Mouse (Mus musculus) spleen, adult 2 months (tissue): Measurements from ENCODE around the gene Shbg. TPM values are rescaled to one million over a fixed set of nuclear protein-coding genes. Genes with fewer than 3 reads are reported as not detected.
A peak's percentile ranks its signal among the peaks of the same experiment; 100 is the strongest.

Source experiments
- DNase-seq, 2 experiments: peaks; one replicate each; pipeline versions ENCODE4 v3.0.0 to v3.0.0-alpha.2; 2012 to 2021; ENCODE audit warnings: low spot score in 2 of 2, low read depth in 1 of 2
- H3K27ac ChIP-seq: fragments of 200-500 bp; 2 replicates; pipeline ENCODE4 v1.5.1; 2012; ENCODE audit warnings: low read length, inconsistent platforms; ENCODE audit not compliant: insufficient read depth
- H3K27me3 ChIP-seq: fragments of 200-500 bp; 2 replicates; pipeline ENCODE4 v1.6.1; 2012; ENCODE audit warnings: mild to moderate bottlenecking, moderate library complexity, low read length, inconsistent platforms; ENCODE audit not compliant: control insufficient read depth, insufficient read depth
- H3K36me3 ChIP-seq: fragments of 200-500 bp; 2 replicates; pipeline ENCODE4 v1.6.1; 2012; ENCODE audit warnings: mild to moderate bottlenecking, low read length, inconsistent platforms; ENCODE audit not compliant: control insufficient read depth, insufficient read depth
- H3K4me1 ChIP-seq: fragments of 200-500 bp; 2 replicates; pipeline ENCODE4 v1.6.1; 2011; ENCODE audit warnings: inconsistent platforms; ENCODE audit not compliant: control insufficient read depth, insufficient read depth, insufficient read length
- H3K4me3 ChIP-seq: fragments of 200-500 bp; 2 replicates; pipeline ENCODE4 v1.5.1; 2011; ENCODE audit warnings: mild to moderate bottlenecking, inconsistent platforms; ENCODE audit not compliant: insufficient read depth, insufficient read length; ENCODE audit errors: extremely low read depth
- CTCF ChIP-seq: fragments of 200-500 bp; IDR thresholded peaks from 2 replicates; pipeline ENCODE4 v1.5.1; 2011; ENCODE audit warnings: mild to moderate bottlenecking, inconsistent platforms; ENCODE audit not compliant: insufficient read depth, insufficient read length, insufficient replicate concordance; ENCODE audit errors: extremely low read depth
- POLR2A ChIP-seq: fragments of 200-500 bp; IDR thresholded peaks from 2 replicates; pipeline ENCODE4 v1.6.1; 2011; ENCODE audit warnings: low read depth, low read length, inconsistent platforms
- WGBS: fragments of 180-500 bp; shearing (Covaris S2); methylation state at CpG from one replicate; pipeline ENCODE4 v1.1.7; 2018; 5-methylcytosine and 5-hydroxymethylcytosine counted together
- polyA plus RNA-seq: library from polyadenylated mRNA; depleted of rRNA; stranded (reverse); fragments of >200 nt; gene quantifications from 2 replicates; pipeline ENCODE4 v1.2.3, GENCODE M21; 2012

Shbg gene
- polyA plus RNA-seq, 1 experiment: not detected

DNA sequence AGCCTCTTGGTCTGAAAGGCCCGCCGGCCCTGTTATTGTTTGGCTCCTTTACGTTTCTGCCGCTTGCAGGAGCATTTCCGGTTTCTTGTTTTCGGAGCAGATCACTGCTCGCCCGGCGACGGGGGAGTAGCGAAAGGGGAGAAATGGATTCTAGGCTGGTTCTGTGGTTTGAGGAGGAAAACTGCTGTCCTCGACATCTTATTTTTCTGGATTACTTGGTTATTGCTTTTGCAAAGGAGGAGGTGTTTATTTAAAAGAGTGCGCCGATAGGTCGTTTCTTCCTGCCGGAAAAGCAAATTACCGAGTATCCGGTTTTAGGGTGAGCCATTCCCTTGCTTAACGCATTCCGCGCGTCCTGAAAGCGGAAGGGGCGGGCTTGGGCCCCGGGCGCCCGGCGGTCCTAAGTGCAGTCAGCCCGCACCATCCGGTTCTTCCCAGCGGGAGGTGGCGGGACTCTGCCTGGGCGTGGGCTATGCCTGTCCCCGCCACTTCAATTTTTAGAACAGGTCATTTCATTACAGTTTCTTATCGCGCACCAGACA is 36.5 kb downstream of the Shbg start:
- H3K36me3 ChIP-seq: no peaks in the 10 kb centered on the region
- under 1% methylated on average over 36 of the region's 36 CpGs for WGBS
- peaks cover 15% of the 10 kb centered on the region; the same call in 1 of the 2 replicates for H3K4me1 ChIP-seq
- peak overlapping the region; percentile 94 for H3K27ac ChIP-seq
- DNase-seq: peak; percentile 73 to 83
- H3K27me3 ChIP-seq: no peaks in the 10 kb centered on the region
- H3K4me3 ChIP-seq: peak overlapping the region; percentile 77
- no peak for TF ChIP-seq CTCF

DNA sequence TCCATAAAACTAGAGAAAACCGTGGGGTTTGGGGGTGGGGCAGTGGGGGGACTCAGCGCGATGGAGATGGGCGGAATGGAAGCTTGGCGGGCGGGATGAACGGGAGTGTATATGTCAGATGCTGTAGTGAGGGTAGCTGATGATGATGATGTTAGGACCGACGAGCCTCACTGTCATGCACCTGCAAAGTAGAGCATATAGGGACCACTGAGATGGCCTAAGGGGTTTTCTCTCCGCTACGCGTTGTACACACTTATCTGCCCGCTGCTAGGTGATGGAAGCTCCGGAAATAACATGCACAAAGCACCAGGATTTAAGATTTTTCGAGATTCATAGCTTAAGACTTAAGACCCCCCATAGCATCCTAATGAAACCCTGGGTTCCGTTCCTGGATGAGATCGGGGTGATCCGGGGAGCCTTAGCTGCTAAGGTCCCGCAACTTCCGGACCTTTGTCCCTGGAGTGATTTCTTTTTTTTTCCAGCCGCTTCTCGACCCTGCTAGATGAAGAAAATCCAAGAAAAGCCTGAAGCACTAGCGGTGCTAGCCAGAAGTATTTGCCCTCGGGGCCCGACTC is 37.0 kb downstream of the Shbg start:
- under 1% methylated on average over 25 of the region's 25 CpGs for WGBS
- Histone ChIP-seq H3K27me3 (no peaks in the 10 kb centered on the region), H3K27ac (peak overlapping the region; percentile 94), H3K36me3 (no peaks in the 10 kb centered on the region), H3K4me1 (peaks cover 10% of the 10 kb centered on the region; the same call in 1 of the 2 replicates), H3K4me3 (peak overlapping the region; percentile 77)
- TF ChIP-seq POLR2A (no peak), CTCF (no peak)
- peak in 1 of 2 experiments; percentile 11 for DNase-seq

- 1% methylated on average over 13 of the region's 13 CpGs for WGBS
- Histone ChIP-seq H3K4me1 (peaks cover 10% of the 10 kb centered on the region; the same call in 1 of the 2 replicates), H3K36me3 (no peaks in the 10 kb centered on the region), H3K27me3 (no peaks in the 10 kb centered on the region), H3K27ac (peak within 1 kb of the TSS; percentile 94), H3K4me3 (peak within 1 kb of the TSS; percentile 100)
- TF ChIP-seq CTCF (no peak), POLR2A (peak; percentile 55; the same call in 1 of the 2 replicates)
- DNase-seq: peak; percentile 86 to 95
These were observed 37.6 kb downstream of the Shbg start, which contains the start of the genes Wrap53 and Trp53 for GRCm38 (mm10) chr11:69580091-69580514. Gene Wrap53, minus strand, starts transcription at chr11:69580255. Gene Trp53, plus strand, starts transcription at chr11:69580359.

GRCm38 (mm10) chr11:69579128-69580017 is 38.3 kb downstream of the Shbg start:
- Histone ChIP-seq H3K27me3 (no peaks in the 10 kb centered on the region), H3K4me3 (peak overlapping the region; percentile 100), H3K36me3 (no peaks in the 10 kb centered on the region), H3K27ac (peak overlapping the region; percentile 80), H3K4me1 (peaks cover 7% of the 10 kb centered on the region; the same call in 1 of the 2 replicates)
- DNase-seq: peak; percentile 84 to 85
- TF ChIP-seq POLR2A (no peak), CTCF (peak; percentile 98; the same call in 1 of the 2 replicates)
- under 1% methylated on average over 39 of the region's 39 CpGs for WGBS

DNA sequence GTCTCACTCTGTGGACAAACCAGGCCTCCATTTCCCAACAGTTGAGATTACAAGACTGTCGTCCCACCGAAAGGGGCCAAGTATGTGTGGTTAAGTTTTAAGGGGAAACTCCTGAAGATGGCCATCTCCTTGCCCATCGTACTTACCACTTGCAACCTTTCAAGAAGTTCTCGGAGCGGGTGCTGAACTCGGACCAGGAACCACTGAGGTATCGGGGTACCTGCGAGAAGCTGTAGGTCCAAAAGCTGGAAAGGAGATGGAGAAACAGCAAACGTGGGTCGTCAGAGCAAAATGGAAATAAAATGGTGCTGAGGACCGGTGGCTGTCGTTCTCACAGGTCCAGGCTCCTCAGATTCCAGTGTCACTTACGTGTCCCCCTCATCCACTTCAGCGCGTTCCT is 39.4 kb downstream of the Shbg start:
- Histone ChIP-seq H3K4me1 (peaks cover 7% of the 10 kb centered on the region; the same call in 1 of the 2 replicates), H3K27me3 (no peaks in the 10 kb centered on the region), H3K36me3 (no peaks in the 10 kb centered on the region), H3K4me3 (peak overlapping the region; percentile 100), H3K27ac (no peak overlapping the region)
- TF ChIP-seq POLR2A (no peak), CTCF (no peak)
- DNase-seq: no peak
- 16% methylated on average over 15 of the region's 15 CpGs for WGBS

DNA sequence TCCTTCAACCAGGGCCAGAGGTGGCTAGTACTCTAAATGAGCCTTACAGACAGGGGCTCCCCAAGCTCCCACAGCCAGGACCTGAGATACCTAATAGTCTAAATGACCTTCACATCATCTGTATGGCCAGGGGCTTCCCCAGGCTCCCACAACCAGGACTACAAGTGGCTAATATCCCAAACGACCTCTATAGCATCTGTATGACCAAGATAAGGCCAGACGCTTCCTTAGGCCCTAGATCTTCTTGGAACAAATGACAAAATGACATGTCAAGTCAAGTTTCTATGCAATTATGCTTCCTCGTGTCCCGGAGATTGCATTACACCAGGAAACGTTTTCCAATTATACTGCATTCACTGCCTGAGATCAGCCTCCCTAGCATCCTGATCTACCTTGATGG is 41.4 kb downstream of the Shbg start:
- TF ChIP-seq POLR2A (no peak), CTCF (no peak)
- no peak overlapping the region for H3K4me3 ChIP-seq
- 77% methylated on average over 5 of the region's 5 CpGs for WGBS
- DNase-seq: no peak
- H3K27ac ChIP-seq: no peak overlapping the region
- peaks cover 7% of the 10 kb centered on the region; the same call in 1 of the 2 replicates for H3K4me1 ChIP-seq
- H3K36me3 ChIP-seq: peaks cover 5% of the 10 kb centered on the region; the same call in 1 of the 2 replicates
- no peaks in the 10 kb centered on the region for H3K27me3 ChIP-seq

GRCm38 (mm10) chr11:69575220-69575619 is 42.5 kb downstream of the Shbg start:
- H3K27ac ChIP-seq: no peak overlapping the region
- peak in 1 of 2 experiments; percentile 12 for DNase-seq
- no peak for TF ChIP-seq POLR2A
- TF ChIP-seq CTCF: no peak

More at GRCm38 (mm10) chr11:69575220-69575619, 42.5 kb downstream of the Shbg start:
- peaks cover 8% of the 10 kb centered on the region for H3K36me3 ChIP-seq
- peaks cover 7% of the 10 kb centered on the region; the same call in 1 of the 2 replicates for H3K4me1 ChIP-seq
- no peak overlapping the region for H3K4me3 ChIP-seq
- no peaks in the 10 kb centered on the region for H3K27me3 ChIP-seq
- WGBS: 61% methylated on average over 3 of the region's 3 CpGs
